Mouse (Mus musculus) liver, embryonic 12.5 days (tissue): ENCODE measurements around the gene Net1. TPM values are rescaled to one million over a fixed set of nuclear protein-coding genes. Genes with fewer than 3 reads are reported as not detected.

Source experiments
- ATAC-seq: fragments of 200-750 bp; cut with Nextera tagmentation; 2 replicates; pipeline ENCODE4 v1.8.0; 2017; ENCODE audit warnings: moderate number of reproducible peaks, mild to moderate bottlenecking, moderate library complexity
- H3K27ac ChIP-seq: fragments of 300-500 bp; sonication (generic); 2 replicates; pipeline ENCODE4 v1.5.1; 2016; ENCODE audit warnings: mild to moderate bottlenecking
- H3K27me3 ChIP-seq: fragments of 300-500 bp; sonication (generic); replicated peaks from 2 replicates; pipeline ENCODE4 v1.6.1; 2016; ENCODE audit warnings: mild to moderate bottlenecking, moderate library complexity
- H3K36me3 ChIP-seq: fragments of 300-500 bp; sonication (generic); 2 replicates; pipeline ENCODE4 v1.6.1; 2016; ENCODE audit warnings: mild to moderate bottlenecking, moderate library complexity
- H3K4me1 ChIP-seq: fragments of 300-500 bp; sonication (generic); 2 replicates; pipeline ENCODE4 v1.6.1; 2016
- H3K4me2 ChIP-seq: fragments of 300-500 bp; sonication (generic); 2 replicates; pipeline ENCODE4 v1.6.1; 2016; ENCODE audit warnings: mild to moderate bottlenecking, moderate library complexity
- H3K4me3 ChIP-seq: fragments of 300-500 bp; sonication (generic); 2 replicates; pipeline ENCODE4 v1.5.1; 2016; ENCODE audit warnings: mild to moderate bottlenecking, moderate library complexity
- H3K9ac ChIP-seq: fragments of 300-500 bp; sonication (generic); 2 replicates; pipeline ENCODE4 v1.6.1; 2016; ENCODE audit warnings: mild to moderate bottlenecking, moderate library complexity
- H3K9me3 ChIP-seq: fragments of 300-500 bp; sonication (generic); replicated peaks from 2 replicates; pipeline ENCODE4 v1.6.1; 2016; ENCODE audit warnings: mild to moderate bottlenecking, moderate library complexity
- WGBS: fragments of 180-500 bp; shearing (Covaris S2); methylation state at CpG from one replicate; pipeline ENCODE4 v1.1.7; 2016; ENCODE audit not compliant: insufficient replicate concordance; 5-methylcytosine and 5-hydroxymethylcytosine counted together
- polyA plus RNA-seq: library from polyadenylated mRNA; unstranded; fragments of >200 nt; fragmentation: Nextera tagmentation; extraction: Ambion mirVana; gene quantifications from 2 replicates; pipeline ENCODE4 v1.2.1, GENCODE M21; 2016

Net1 gene
- polyA plus RNA-seq = 67.4 and 73.0 TPM in 2 replicates

GRCm38 (mm10) chr13:3917571-3918311, at the start of gene Net1, which contains the start of gene Tubal3:
Gene Net1 (minus strand): TSS chr13:3918220.
Gene Tubal3 (plus strand): TSS chr13:3918274.
- Histone ChIP-seq H3K27ac (peak within 1 kb of the TSS; percentile 84), H3K27me3 (no peaks in the 10 kb centered on the region), H3K9ac (peak within 1 kb of the TSS; percentile 93), H3K4me2 (peak within 1 kb of the TSS; percentile 69), H3K4me3 (peak within 1 kb of the TSS; percentile 94), H3K9me3 (no peaks in the 10 kb centered on the region), H3K36me3 (peaks cover 21% of the 10 kb centered on the region), H3K4me1 (peaks cover 30% of the 10 kb centered on the region)
- ATAC-seq = peak; percentile 95
- under 1% methylated on average over 52 of the region's 52 CpGs for WGBS

- Histone ChIP-seq H3K4me3 (no peak overlapping the region), H3K9ac (no peak overlapping the region), H3K4me2 (no peak overlapping the region), H3K27ac (no peak overlapping the region), H3K36me3 (no peaks in the 10 kb centered on the region), H3K4me1 (no peaks in the 10 kb centered on the region), H3K27me3 (no peaks in the 10 kb centered on the region), H3K9me3 (peaks cover 4% of the 10 kb centered on the region; the same call in 1 of the 2 replicates)
- no peak for ATAC-seq
- 60% methylated on average over 6 of the region's 6 CpGs for WGBS
Measured at GRCm38 (mm10) chr13:3951198-3951914, 33.3 kb upstream of the Net1 start.

GRCm38 (mm10) chr13:3949477-3949876, 31.5 kb upstream of the Net1 start:
- H3K4me2 ChIP-seq = no peak overlapping the region
- no peaks in the 10 kb centered on the region for H3K36me3 ChIP-seq
- no peak overlapping the region for H3K4me3 ChIP-seq
- H3K27me3 ChIP-seq = no peaks in the 10 kb centered on the region
- no peak overlapping the region for H3K27ac ChIP-seq
- H3K9me3 ChIP-seq = peaks cover 4% of the 10 kb centered on the region; the same call in 1 of the 2 replicates
- H3K9ac ChIP-seq = no peak overlapping the region
- H3K4me1 ChIP-seq = no peaks in the 10 kb centered on the region
- 72% methylated on average over 4 of the region's 4 CpGs for WGBS
- no peak for ATAC-seq

GRCm38 (mm10) chr13:3947267-3947666, 29.2 kb upstream of the Net1 start:
- no peaks in the 10 kb centered on the region for H3K36me3 ChIP-seq
- 70% methylated on average over 4 of the region's 4 CpGs for WGBS
- ATAC-seq = no peak
- H3K4me3 ChIP-seq = no peak overlapping the region
- no peaks in the 10 kb centered on the region for H3K27me3 ChIP-seq
- no peaks in the 10 kb centered on the region for H3K4me1 ChIP-seq
- H3K9me3 ChIP-seq = peaks cover 4% of the 10 kb centered on the region; the same call in 1 of the 2 replicates
- no peak overlapping the region for H3K27ac ChIP-seq
- no peak overlapping the region for H3K4me2 ChIP-seq
- no peak overlapping the region for H3K9ac ChIP-seq

GRCm38 (mm10) chr13:3945249-3945648, 27.2 kb upstream of the Net1 start, which contains the start of gene Ucn3:
Gene Ucn3 (minus strand): TSS chr13:3945349.
- Histone ChIP-seq H3K9ac (no peak within 1 kb of the TSS), H3K27me3 (no peaks in the 10 kb centered on the region), H3K27ac (no peak within 1 kb of the TSS), H3K4me2 (no peak within 1 kb of the TSS), H3K9me3 (no peaks in the 10 kb centered on the region), H3K36me3 (no peaks in the 10 kb centered on the region), H3K4me1 (no peaks in the 10 kb centered on the region), H3K4me3 (no peak within 1 kb of the TSS)
- WGBS = 63% methylated on average over 2 of the region's 2 CpGs
- ATAC-seq = no peak

- Histone ChIP-seq H3K4me1 (no peaks in the 10 kb centered on the region), H3K9me3 (no peaks in the 10 kb centered on the region), H3K27ac (no peak overlapping the region), H3K4me2 (no peak overlapping the region), H3K4me3 (no peak overlapping the region), H3K9ac (no peak overlapping the region), H3K27me3 (no peaks in the 10 kb centered on the region), H3K36me3 (no peaks in the 10 kb centered on the region)
- no peak for ATAC-seq
- WGBS = 64% methylated on average over 7 of the region's 7 CpGs
Measured at GRCm38 (mm10) chr13:3944699-3945098, 26.7 kb upstream of the Net1 start.

- no peaks in the 10 kb centered on the region for H3K9me3 ChIP-seq
- WGBS = 66% methylated on average over 6 of the region's 6 CpGs
- ATAC-seq = peak; percentile 58; the same call in 1 of the 2 replicates
- H3K36me3 ChIP-seq = no peaks in the 10 kb centered on the region
- H3K27me3 ChIP-seq = no peaks in the 10 kb centered on the region
- H3K27ac ChIP-seq = no peak overlapping the region
- H3K4me3 ChIP-seq = no peak overlapping the region
- no peak overlapping the region for H3K4me2 ChIP-seq
- H3K9ac ChIP-seq = no peak overlapping the region
- H3K4me1 ChIP-seq = no peaks in the 10 kb centered on the region
Measured at GRCm38 (mm10) chr13:3926046-3926445, 8.0 kb upstream of the Net1 start.

GRCm38 (mm10) chr13:3925632-3926031, 7.6 kb upstream of the Net1 start:
- ATAC-seq = no peak
- no peak overlapping the region for H3K9ac ChIP-seq
- H3K4me1 ChIP-seq = no peaks in the 10 kb centered on the region
- no peaks in the 10 kb centered on the region for H3K27me3 ChIP-seq
- H3K4me3 ChIP-seq = no peak overlapping the region
- no peak overlapping the region for H3K27ac ChIP-seq
- 68% methylated on average over 6 of the region's 6 CpGs for WGBS
- no peaks in the 10 kb centered on the region for H3K9me3 ChIP-seq
- H3K36me3 ChIP-seq = no peaks in the 10 kb centered on the region
- H3K4me2 ChIP-seq = no peak overlapping the region

DNA sequence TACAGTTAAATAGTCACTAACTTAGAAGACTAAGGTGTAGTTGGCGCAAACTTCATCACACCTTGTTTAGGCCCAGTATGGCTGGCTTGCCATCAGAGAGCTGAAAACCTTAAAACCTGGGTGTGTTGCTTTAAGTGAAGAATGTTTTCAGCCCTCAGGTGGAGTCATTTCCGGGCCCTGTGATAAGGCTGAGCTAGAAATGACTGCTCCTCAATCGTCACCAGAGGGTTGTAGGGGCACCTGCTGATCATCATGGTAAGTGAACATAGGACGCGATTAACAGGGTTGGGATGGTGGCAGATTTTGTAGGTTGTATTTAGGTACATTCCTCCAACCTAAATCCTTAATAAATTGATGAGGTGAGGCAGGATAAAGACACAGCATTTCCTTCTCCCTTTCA, 6.5 kb upstream of the Net1 start:
- Histone ChIP-seq H3K27me3 (no peaks in the 10 kb centered on the region), H3K4me3 (no peak overlapping the region), H3K4me2 (no peak overlapping the region), H3K9me3 (no peaks in the 10 kb centered on the region), H3K4me1 (no peaks in the 10 kb centered on the region), H3K27ac (no peak overlapping the region), H3K9ac (no peak overlapping the region), H3K36me3 (no peaks in the 10 kb centered on the region)
- no peak for ATAC-seq
- WGBS = 64% methylated on average over 5 of the region's 5 CpGs

DNA sequence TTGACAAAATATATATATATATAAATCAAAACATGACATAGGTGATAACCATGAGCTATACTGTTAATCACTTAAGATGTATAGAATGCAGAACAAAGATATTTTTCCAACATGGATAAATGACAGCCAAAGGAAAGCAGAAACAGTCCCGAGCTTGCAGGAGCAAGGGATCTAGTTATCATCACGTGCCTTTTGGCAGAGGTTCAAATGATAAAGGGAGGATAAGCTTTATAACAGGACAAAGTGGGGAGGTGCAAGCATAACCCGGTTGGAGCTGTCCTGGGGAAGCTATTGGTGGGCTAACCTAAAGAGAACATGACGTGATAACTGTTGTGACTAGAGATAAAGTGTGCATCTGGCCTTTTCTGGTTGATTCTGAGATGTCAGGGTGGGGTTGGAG, 4.5 kb downstream of the Net1 start:
- WGBS = 41% methylated on average over 4 of the region's 4 CpGs
- ATAC-seq = no peak
- Histone ChIP-seq H3K27me3 (no peaks in the 10 kb centered on the region), H3K27ac (no peak overlapping the region), H3K4me3 (no peak overlapping the region), H3K9ac (no peak overlapping the region), H3K9me3 (no peaks in the 10 kb centered on the region), H3K4me1 (peaks cover 36% of the 10 kb centered on the region), H3K4me2 (no peak overlapping the region), H3K36me3 (peaks cover 51% of the 10 kb centered on the region)

DNA sequence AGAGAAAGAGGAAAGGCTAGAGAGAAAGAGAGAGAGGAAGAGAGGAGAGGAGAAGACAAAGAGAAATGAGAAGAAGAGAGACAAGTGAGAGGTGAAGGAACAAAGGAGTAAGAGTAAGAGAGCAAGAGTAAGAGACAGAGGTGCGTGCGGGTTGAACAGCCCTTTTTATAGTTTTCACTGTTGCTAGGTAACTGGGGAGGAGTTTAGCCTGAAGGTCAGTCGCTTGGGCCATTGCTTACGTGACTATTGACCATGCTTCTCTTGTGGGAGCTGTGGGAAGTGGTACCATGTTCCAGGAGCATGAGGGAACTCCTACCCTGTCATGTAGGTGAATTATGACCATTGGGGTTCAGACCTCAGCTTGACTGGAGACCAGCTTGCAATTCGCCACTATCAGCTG, 7.7 kb downstream of the Net1 start:
- ATAC-seq = no peak
- Histone ChIP-seq H3K9ac (no peak overlapping the region), H3K4me3 (no peak overlapping the region), H3K4me2 (no peak overlapping the region), H3K27me3 (no peaks in the 10 kb centered on the region), H3K9me3 (no peaks in the 10 kb centered on the region), H3K27ac (no peak overlapping the region), H3K36me3 (peaks cover 62% of the 10 kb centered on the region), H3K4me1 (peaks cover 18% of the 10 kb centered on the region)
- WGBS = 88% methylated on average over 5 of the region's 5 CpGs

- Histone ChIP-seq H3K4me2 (no peak overlapping the region), H3K4me1 (0 out of 2 replicates have a peak, but pooled peaks cover 9% of the 10 kb centered on the region), H3K9ac (no peak overlapping the region), H3K4me3 (no peak overlapping the region), H3K36me3 (peaks cover 64% of the 10 kb centered on the region), H3K27ac (no peak overlapping the region), H3K27me3 (no peaks in the 10 kb centered on the region), H3K9me3 (no peaks in the 10 kb centered on the region)
- WGBS = 54% methylated on average over 4 of the region's 4 CpGs
- ATAC-seq = no peak
Measured at GRCm38 (mm10) chr13:3908262-3908661, 9.8 kb downstream of the Net1 start.
